Mouse (Mus musculus) small intestine, adult 2 months (tissue): ENCODE results near the gene Stx3.

ENCODE experiments used
- CTCF ChIP-seq: fragments of 200-500 bp; IDR thresholded peaks from 2 replicates; pipeline ENCODE4 v1.5.1; 2012; ENCODE audit warnings: low read depth, mild to moderate bottlenecking, control low read depth, inconsistent platforms, low read length, moderate library complexity, mixed read lengths; ENCODE audit not compliant: insufficient replicate concordance, insufficient read length; ENCODE audit errors: extremely low read depth
- POLR2A ChIP-seq: fragments of 200-500 bp; IDR thresholded peaks from 2 replicates; pipeline ENCODE4 v1.6.1; 2012; ENCODE audit warnings: low read depth, mild to moderate bottlenecking, control low read depth, inconsistent platforms, low read length, moderate library complexity

DNA sequence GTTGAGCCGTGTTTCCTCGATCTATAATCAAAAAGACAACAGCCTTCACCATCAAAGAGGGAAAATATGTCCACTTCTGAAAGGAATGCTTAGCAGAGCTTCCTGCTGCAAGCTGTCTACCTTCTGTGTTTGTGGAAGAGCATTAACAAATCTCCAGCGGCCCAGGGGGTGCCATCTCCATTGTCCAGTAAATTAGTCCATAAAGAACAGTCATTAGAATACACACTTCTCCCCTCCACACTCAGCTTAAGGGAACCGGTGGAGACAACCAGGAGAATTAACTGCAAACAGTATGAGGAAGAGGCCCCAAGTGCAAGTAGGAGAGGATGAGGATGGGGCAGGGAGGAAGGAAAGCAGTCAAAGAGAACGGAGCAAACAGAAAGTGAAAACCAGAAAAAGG is 27.4 kb downstream of the Stx3 start:
- TF ChIP-seq POLR2A (no peak), CTCF (no peak)
